Mouse (Mus musculus): Measurements from ENCODE around the gene Pamr1.

The Pamr1 gene

GRCm38 (mm10) chr2:102598911-102599721 lies 49.3 kb downstream of the Pamr1 start:
- in situ Hi-C loops (cut with MseI, MboI): no loop called here

- in situ Hi-C loops (cut with MseI, MboI): no loop called here
Observed at GRCm38 (mm10) chr2:102600516-102600915, 50.7 kb downstream of the Pamr1 start.

GRCm38 (mm10) chr2:102610485-102610884 lies 60.7 kb downstream of the Pamr1 start:
- in situ Hi-C loops (cut with MseI, MboI): no loop called here

- in situ Hi-C loops (cut with MseI, MboI): no loop called here
Observed at GRCm38 (mm10) chr2:102616637-102617036, 66.8 kb downstream of the Pamr1 start.

GRCm38 (mm10) chr2:102620744-102621429 lies 71.1 kb downstream of the Pamr1 start:
- in situ Hi-C loops (cut with MseI, MboI): no loop called here

GRCm38 (mm10) chr2:102622176-102622575 lies 72.4 kb downstream of the Pamr1 start:
- in situ Hi-C loops (cut with MseI, MboI): no loop called here

- in situ Hi-C loops (cut with MseI, MboI): no loop called here
Observed at GRCm38 (mm10) chr2:102622943-102623342, 73.1 kb downstream of the Pamr1 start.

- in situ Hi-C loops (cut with MseI, MboI): no loop called here
Observed at GRCm38 (mm10) chr2:102624538-102624937, 74.7 kb downstream of the Pamr1 start.

- in situ Hi-C loops (cut with MseI, MboI): no loop called here
Observed at GRCm38 (mm10) chr2:102632361-102632760, 82.5 kb downstream of the Pamr1 start.

GRCm38 (mm10) chr2:102634010-102634409 lies 84.2 kb downstream of the Pamr1 start:
- in situ Hi-C loops (cut with MseI, MboI): no loop called here

- in situ Hi-C loops (cut with MseI, MboI): no loop called here
Observed at GRCm38 (mm10) chr2:102635523-102636060, 85.8 kb downstream of the Pamr1 start.

GRCm38 (mm10) chr2:102636116-102636600 lies 86.3 kb downstream of the Pamr1 start:
- in situ Hi-C loops (cut with MseI, MboI): no loop called here

GRCm38 (mm10) chr2:102638140-102638539 lies 88.3 kb downstream of the Pamr1 start:
- in situ Hi-C loops (cut with MseI, MboI): no loop called here

- in situ Hi-C loops (cut with MseI, MboI): no loop called here
Observed at GRCm38 (mm10) chr2:102638690-102639089, 88.9 kb downstream of the Pamr1 start.

GRCm38 (mm10) chr2:102648845-102649500 lies 99.2 kb downstream of the Pamr1 start:
- in situ Hi-C loops (cut with MseI, MboI): no loop called here

GRCm38 (mm10) chr2:102650322-102650721 lies 100.5 kb downstream of the Pamr1 start:
- in situ Hi-C loops (cut with MseI, MboI): no loop called here

GRCm38 (mm10) chr2:102655966-102656725 lies 106.3 kb downstream of the Pamr1 start:
- in situ Hi-C loops (cut with MseI, MboI): no loop called here

- in situ Hi-C loops (cut with MseI, MboI): no loop called here
Observed at GRCm38 (mm10) chr2:102657726-102658125, 107.9 kb downstream of the Pamr1 start.

GRCm38 (mm10) chr2:102658163-102658660 lies 108.4 kb downstream of the Pamr1 start, which contains the start of gene Slc1a2:
TSS of gene Slc1a2 (plus strand) at chr2:102658659.
- in situ Hi-C loops (cut with MseI, MboI): no loop called here

GRCm38 (mm10) chr2:102658661-102659520 lies 109.1 kb downstream of the Pamr1 start:
- in situ Hi-C loops (cut with MseI, MboI): no loop called here
